Mouse (Mus musculus): ENCODE measurements around the gene Thbs3. TPM values are rescaled to one million over a fixed set of nuclear protein-coding genes. Genes with fewer than 3 reads are reported as not detected.

Thbs3 gene
- polyA plus RNA-seq, 1 experiment from 2014 or later: 94.0 TPM

GRCm38 (mm10) chr3:89244982-89245687 is 30.2 kb downstream of the Thbs3 start:
- Histone ChIP-seq H3K4me2 (peak overlapping the region; percentile 82), H3K9ac (peak overlapping the region; percentile 39; the same call in 1 of the 2 replicates), H3K9me3 (no peaks in the 10 kb centered on the region), H3K27ac (peak overlapping the region; percentile 86), H3K27me3 (no peaks in the 10 kb centered on the region), H3K4me3 (peak overlapping the region; percentile 83), H3K4me1 (peaks cover 37% of the 10 kb centered on the region), H3K36me3 (peaks cover 34% of the 10 kb centered on the region)
- 0 out of 2 replicates have a peak, but pooled peaks have one; percentile 5 for ATAC-seq (ENCODE audit: insufficient number of reproducible peaks, low FRiP score, low TSS enrichment, low read depth)
- 1% methylated on average over 19 of the region's 26 CpGs for WGBS

GRCm38 (mm10) chr3:89245688-89246171 is 30.8 kb downstream of the Thbs3 start, which contains the start of gene Krtcap2:
Gene Krtcap2 (plus strand): TSS chr3:89245966.
- WGBS: 7% methylated on average over 20 of the region's 20 CpGs

GRCm38 (mm10) chr3:89246261-89247100 is 31.5 kb downstream of the Thbs3 start, which contains the start of gene Trim46:
Gene Trim46 (minus strand): TSS chr3:89246309.
- Histone ChIP-seq H3K36me3 (peaks cover 25% of the 10 kb centered on the region), H3K27me3 (no peaks in the 10 kb centered on the region), H3K4me2 (peak within 1 kb of the TSS; percentile 82), H3K4me1 (peaks cover 50% of the 10 kb centered on the region), H3K9ac (peak within 1 kb of the TSS; percentile 70), H3K9me3 (no peaks in the 10 kb centered on the region), H3K4me3 (peak within 1 kb of the TSS; percentile 83), H3K27ac (peak within 1 kb of the TSS; percentile 86)
- WGBS: under 1% methylated on average over 42 of the region's 42 CpGs
- peak; percentile 79 for ATAC-seq (ENCODE audit: insufficient number of reproducible peaks, low FRiP score, low TSS enrichment, low read depth)

More at GRCm38 (mm10) chr3:89245688-89246171, 30.8 kb downstream of the Thbs3 start, which contains the start of gene Krtcap2:
- Histone ChIP-seq H3K4me3 (peak within 1 kb of the TSS; percentile 83), H3K4me2 (peak within 1 kb of the TSS; percentile 82), H3K4me1 (peaks cover 42% of the 10 kb centered on the region), H3K36me3 (peaks cover 30% of the 10 kb centered on the region), H3K9ac (peak within 1 kb of the TSS; percentile 70), H3K27me3 (no peaks in the 10 kb centered on the region), H3K27ac (peak within 1 kb of the TSS; percentile 86), H3K9me3 (no peaks in the 10 kb centered on the region)
- peak; percentile 0; the same call in 1 of the 2 replicates for ATAC-seq (ENCODE audit: insufficient number of reproducible peaks, low FRiP score, low TSS enrichment, low read depth)

GRCm38 (mm10) chr3:89247466-89247865 is 32.5 kb downstream of the Thbs3 start:
- no peak for ATAC-seq (ENCODE audit: insufficient number of reproducible peaks, low FRiP score, low TSS enrichment, low read depth)
- Histone ChIP-seq H3K4me2 (peak overlapping the region; percentile 82), H3K36me3 (peaks cover 18% of the 10 kb centered on the region), H3K9me3 (no peaks in the 10 kb centered on the region), H3K4me1 (peaks cover 58% of the 10 kb centered on the region), H3K4me3 (peak overlapping the region; percentile 83), H3K27me3 (no peaks in the 10 kb centered on the region), H3K27ac (no peak overlapping the region), H3K9ac (no peak overlapping the region)
- WGBS: 83% methylated on average over 4 of the region's 4 CpGs

GRCm38 (mm10) chr3:89250435-89251040 is 35.6 kb downstream of the Thbs3 start:
- Histone ChIP-seq H3K36me3 (peaks cover 18% of the 10 kb centered on the region), H3K4me3 (no peak overlapping the region), H3K4me1 (peaks cover 35% of the 10 kb centered on the region), H3K9me3 (no peaks in the 10 kb centered on the region), H3K9ac (0 out of 2 replicates have a peak overlapping the region, but pooled peaks have one; percentile 14), H3K27ac (peak overlapping the region; percentile 22; the same call in 1 of the 2 replicates), H3K4me2 (no peak overlapping the region), H3K27me3 (no peaks in the 10 kb centered on the region)
- WGBS: 16% methylated on average over 7 of the region's 7 CpGs
- ATAC-seq (ENCODE audit: insufficient number of reproducible peaks, low FRiP score, low TSS enrichment, low read depth): no peak

GRCm38 (mm10) chr3:89251365-89251895 is 36.5 kb downstream of the Thbs3 start:
- 6% methylated on average over 17 of the region's 17 CpGs for WGBS
- Histone ChIP-seq H3K4me1 (peaks cover 31% of the 10 kb centered on the region), H3K9ac (no peak overlapping the region), H3K36me3 (peaks cover 18% of the 10 kb centered on the region), H3K27me3 (no peaks in the 10 kb centered on the region), H3K27ac (peak overlapping the region; percentile 11; the same call in 1 of the 2 replicates), H3K9me3 (no peaks in the 10 kb centered on the region), H3K4me2 (peak overlapping the region; percentile 25), H3K4me3 (no peak overlapping the region)
- no peak for ATAC-seq (ENCODE audit: insufficient number of reproducible peaks, low FRiP score, low TSS enrichment, low read depth)

- H3K36me3 ChIP-seq: no peaks in the 10 kb centered on the region
- no peak overlapping the region for H3K27ac ChIP-seq
- no peak for ATAC-seq (ENCODE audit: insufficient number of reproducible peaks, low FRiP score, low TSS enrichment, low read depth)
- no peak overlapping the region for H3K4me2 ChIP-seq
- H3K9ac ChIP-seq: no peak overlapping the region
- whole genome bisulfite sequencing: 83% methylated on average over 5 of the region's 5 CpGs
- peaks cover 21% of the 10 kb centered on the region for H3K4me1 ChIP-seq
- H3K4me3 ChIP-seq: no peak overlapping the region
- H3K27me3 ChIP-seq: no peaks in the 10 kb centered on the region
- no peaks in the 10 kb centered on the region for H3K9me3 ChIP-seq
Observed at GRCm38 (mm10) chr3:89254994-89255393, 40.0 kb downstream of the Thbs3 start.

- Histone ChIP-seq H3K27ac (no peak overlapping the region), H3K27me3 (no peaks in the 10 kb centered on the region), H3K9me3 (no peaks in the 10 kb centered on the region), H3K36me3 (no peaks in the 10 kb centered on the region), H3K9ac (no peak overlapping the region), H3K4me3 (no peak overlapping the region), H3K4me2 (no peak overlapping the region), H3K4me1 (peaks cover 12% of the 10 kb centered on the region)
- no peak for ATAC-seq (ENCODE audit: insufficient number of reproducible peaks, low FRiP score, low TSS enrichment, low read depth)
- 82% methylated on average over 5 of the region's 5 CpGs for WGBS
Observed at GRCm38 (mm10) chr3:89256177-89256576, 41.2 kb downstream of the Thbs3 start.

GRCm38 (mm10) chr3:89259076-89259475 is 44.1 kb downstream of the Thbs3 start, which contains the start of gene Dpm3:
Gene Dpm3 (plus strand): TSS chr3:89259358.
- Histone ChIP-seq H3K36me3 (no peaks in the 10 kb centered on the region), H3K9ac (no peak within 1 kb of the TSS), H3K4me2 (no peak within 1 kb of the TSS), H3K4me3 (no peak within 1 kb of the TSS), H3K4me1 (no peaks in the 10 kb centered on the region), H3K27ac (no peak within 1 kb of the TSS), H3K9me3 (no peaks in the 10 kb centered on the region), H3K27me3 (no peaks in the 10 kb centered on the region)
- ATAC-seq (ENCODE audit: insufficient number of reproducible peaks, low FRiP score, low TSS enrichment, low read depth): no peak
- 40% methylated on average over 7 of the region's 7 CpGs for WGBS

- Histone ChIP-seq H3K9ac (no peak overlapping the region), H3K27ac (no peak overlapping the region), H3K36me3 (no peaks in the 10 kb centered on the region), H3K9me3 (no peaks in the 10 kb centered on the region), H3K4me2 (no peak overlapping the region), H3K27me3 (no peaks in the 10 kb centered on the region), H3K4me1 (no peaks in the 10 kb centered on the region), H3K4me3 (no peak overlapping the region)
- 83% methylated on average over 3 of the region's 3 CpGs for WGBS
- ATAC-seq (ENCODE audit: insufficient number of reproducible peaks, low FRiP score, low TSS enrichment, low read depth): no peak
Observed at GRCm38 (mm10) chr3:89260211-89260610, 45.2 kb downstream of the Thbs3 start.

- Histone ChIP-seq H3K36me3 (no peaks in the 10 kb centered on the region), H3K9me3 (no peaks in the 10 kb centered on the region), H3K4me2 (no peak overlapping the region), H3K4me1 (peaks cover 7% of the 10 kb centered on the region), H3K4me3 (no peak overlapping the region), H3K9ac (no peak overlapping the region), H3K27me3 (no peaks in the 10 kb centered on the region), H3K27ac (no peak overlapping the region)
- no peak for ATAC-seq (ENCODE audit: insufficient number of reproducible peaks, low FRiP score, low TSS enrichment, low read depth)
- 62% methylated on average over 10 of the region's 10 CpGs for WGBS
Observed at GRCm38 (mm10) chr3:89262417-89262816, 47.4 kb downstream of the Thbs3 start.

Measured in limb, embryonic 15.5 days (tissue).